Mouse (Mus musculus) heart, adult 2 months (tissue): ENCODE measurements around the gene Lnx2. TPM values are rescaled to one million over a fixed set of nuclear protein-coding genes. Genes with fewer than 3 reads are reported as not detected.

Experiments used
- DNase-seq, 2 experiments: peaks; one replicate each; pipeline ENCODE4 v3.0.0; 2021
- H3K27ac ChIP-seq: fragments of 200-600 bp; 2 replicates; pipeline ENCODE4 v1.8.1; 2022
- H3K27me3 ChIP-seq: fragments of 200-500 bp; 2 replicates; pipeline ENCODE4 v1.6.1; 2012; ENCODE audit warnings: mild to moderate bottlenecking, low read length, inconsistent platforms, mixed read lengths; ENCODE audit not compliant: control insufficient read depth, insufficient read depth
- H3K36me3 ChIP-seq: fragments of 200-500 bp; 2 replicates; pipeline ENCODE4 v1.6.1; 2012; ENCODE audit warnings: low read length, inconsistent platforms; ENCODE audit not compliant: control insufficient read depth, insufficient read depth
- H3K4me1 ChIP-seq: fragments of 200-500 bp; 2 replicates; pipeline ENCODE4 v1.6.1; 2011; ENCODE audit warnings: low read length; ENCODE audit not compliant: control insufficient read depth, insufficient read depth
- H3K4me3 ChIP-seq: fragments of 200-600 bp; 2 replicates; pipeline ENCODE4 v1.8.1; 2022
- H3K79me2 ChIP-seq: fragments of 200-500 bp; replicated peaks from 2 replicates; pipeline ENCODE4 v1.6.1; 2012; ENCODE audit warnings: mild to moderate bottlenecking, inconsistent platforms, low read length, moderate library complexity, mixed read lengths; ENCODE audit not compliant: control insufficient read depth, insufficient read depth
- H3K9ac ChIP-seq: fragments of 200-500 bp; 2 replicates; pipeline ENCODE4 v1.6.1; 2012; ENCODE audit warnings: low read depth, mild to moderate bottlenecking, control low read depth, inconsistent platforms, low read length, mixed read lengths
- CTCF ChIP-seq: fragments of 200-600 bp; IDR thresholded peaks from 2 replicates; pipeline ENCODE4 v1.8.1; 2022; ENCODE audit warnings: antibody characterized with exemption, mild to moderate bottlenecking, moderate library complexity
- EP300 ChIP-seq: fragments of 200-500 bp; IDR thresholded peaks from 2 replicates; pipeline ENCODE4 v1.6.1; 2011; ENCODE audit warnings: low read depth, low read length, control low read depth; ENCODE audit not compliant: insufficient read depth
- POLR2A ChIP-seq: fragments of 200-500 bp; IDR thresholded peaks from 2 replicates; pipeline ENCODE4 v1.6.1; 2011; ENCODE audit warnings: mild to moderate bottlenecking, low read depth, low read length, control low read depth; ENCODE audit not compliant: insufficient read depth
- WGBS: fragments of 180-500 bp; shearing (Covaris S2); methylation state at CpG from one replicate; pipeline ENCODE4 v1.1.7; 2018; 5-methylcytosine and 5-hydroxymethylcytosine counted together
- intact Hi-C: fragments of 180-260 bp; cut with DNase I; formaldehyde crosslinking; loops from one replicate; pipeline ENCODE4 v1.15.1; 2025
- polyA plus RNA-seq: library from polyadenylated mRNA; depleted of rRNA; stranded (reverse); fragments of >200 nt; gene quantifications from 2 replicates; pipeline ENCODE4 v1.2.3, GENCODE M21; 2012
- total RNA-seq, 2 experiments: library from RNA; stranded (reverse); gene quantifications; 2 replicates each; pipeline ENCODE4 v1.2.3; 2021

Gene Lnx2
- total and polyA plus RNA-seq, 3 experiments, result 9.5 to 14.5 (median 13.6) TPM

GRCm38 (mm10) chr5:147043240-147043844, 33.0 kb downstream of the Lnx2 start:
- TF ChIP-seq CTCF, result no peak
- no peak for TF ChIP-seq POLR2A
- no peak for TF ChIP-seq EP300
- no peak for DNase-seq
- H3K27ac ChIP-seq, result no peak overlapping the region
- no peak overlapping the region for H3K4me3 ChIP-seq
- peaks cover 11% of the 10 kb centered on the region for H3K79me2 ChIP-seq
- H3K4me1 ChIP-seq, result peaks cover 30% of the 10 kb centered on the region
- no peak overlapping the region for H3K9ac ChIP-seq
- 77% methylated on average over 15 of the region's 15 CpGs for WGBS
- H3K36me3 ChIP-seq, result peaks cover 9% of the 10 kb centered on the region
- no peaks in the 10 kb centered on the region for H3K27me3 ChIP-seq
- intact Hi-C loops, result no loop called here

GRCm38 (mm10) chr5:147041965-147042937, 34.1 kb downstream of the Lnx2 start:
- intact Hi-C loops, result no loop called here
- TF ChIP-seq POLR2A, result no peak
- no peak for TF ChIP-seq EP300
- no peak for TF ChIP-seq CTCF
- peaks cover 12% of the 10 kb centered on the region for H3K79me2 ChIP-seq
- peaks cover 39% of the 10 kb centered on the region for H3K4me1 ChIP-seq
- H3K4me3 ChIP-seq, result no peak overlapping the region
- H3K27ac ChIP-seq, result peak overlapping the region; percentile 15; the same call in 1 of the 2 replicates
- WGBS, result 73% methylated on average over 40 of the region's 40 CpGs
- no peaks in the 10 kb centered on the region for H3K27me3 ChIP-seq
- peaks cover 15% of the 10 kb centered on the region for H3K36me3 ChIP-seq
- DNase-seq, result no peak
- peak overlapping the region; percentile 22 for H3K9ac ChIP-seq

GRCm38 (mm10) chr5:147039394-147039793, 37.0 kb downstream of the Lnx2 start:
- no peak for DNase-seq
- intact Hi-C loops, result no loop called here
- Histone ChIP-seq H3K27ac (peak overlapping the region; percentile 91), H3K4me1 (peaks cover 42% of the 10 kb centered on the region), H3K79me2 (peaks cover 13% of the 10 kb centered on the region), H3K4me3 (no peak overlapping the region), H3K36me3 (peaks cover 22% of the 10 kb centered on the region), H3K27me3 (no peaks in the 10 kb centered on the region), H3K9ac (no peak overlapping the region)
- no peak for TF ChIP-seq EP300
- TF ChIP-seq POLR2A, result no peak
- no peak for TF ChIP-seq CTCF
- WGBS, result 63% methylated on average over 5 of the region's 5 CpGs

- Histone ChIP-seq H3K9ac (no peak overlapping the region; the same call in none of the 2 replicates), H3K4me1 (peaks cover 46% of the 10 kb centered on the region), H3K79me2 (peaks cover 11% of the 10 kb centered on the region), H3K4me3 (no peak overlapping the region), H3K27ac (peak overlapping the region; percentile 91), H3K27me3 (no peaks in the 10 kb centered on the region), H3K36me3 (peaks cover 22% of the 10 kb centered on the region)
- intact Hi-C loops, result no loop called here
- DNase-seq, result peak in 1 of 2 experiments; percentile 31
- 23% methylated on average over 3 of the region's 3 CpGs for WGBS
- TF ChIP-seq EP300 (no peak), POLR2A (no peak), CTCF (no peak)
Measured at GRCm38 (mm10) chr5:147037601-147038000, 38.8 kb downstream of the Lnx2 start.

GRCm38 (mm10) chr5:147036661-147037060, 39.7 kb downstream of the Lnx2 start:
- Histone ChIP-seq H3K27ac (peak overlapping the region; percentile 91), H3K79me2 (peaks cover 6% of the 10 kb centered on the region; the same call in 1 of the 2 replicates), H3K27me3 (no peaks in the 10 kb centered on the region), H3K4me3 (peak overlapping the region; percentile 11; the same call in 1 of the 2 replicates), H3K9ac (peak overlapping the region; percentile 40), H3K4me1 (peaks cover 49% of the 10 kb centered on the region), H3K36me3 (peaks cover 20% of the 10 kb centered on the region)
- TF ChIP-seq EP300, result no peak
- TF ChIP-seq POLR2A, result no peak
- no peak for TF ChIP-seq CTCF
- DNase-seq, result no peak
- intact Hi-C loops, result loop anchor here (1.0 kb wide), 1 partner anchor 39 kb away; no protein-coding TSS in a partner anchor
- WGBS, result 61% methylated on average over 5 of the region's 5 CpGs
